Mouse (Mus musculus) ES-Bruce4 (cell line): ENCODE measurements at regions not wholly inside any gene's neighbourhood (a gene's known extent, or its start where the extent isn't known, plus 50 kb on each side); places are given as distances from the start of the nearest gene placed in this dataset.

Source experiments
- CTCF ChIP-seq: IDR thresholded peaks from one replicate; pipeline ENCODE4 v1.8.1; 2011; ENCODE audit warnings: low read depth, low read length
- EP300 ChIP-seq: IDR thresholded peaks from 2 replicates; pipeline ENCODE4 v1.6.1; 2011; ENCODE audit warnings: low read depth, low read length; ENCODE audit not compliant: insufficient read depth
- POLR2A ChIP-seq: IDR thresholded peaks from one replicate; pipeline ENCODE4 v1.8.1; 2011; ENCODE audit warnings: low read length; ENCODE audit not compliant: insufficient read depth

GRCm38 (mm10) chr14:17089640-17090572 lies 270.9 kb upstream of the Rarb start:
- TF ChIP-seq POLR2A (no peak), CTCF (no peak), EP300 (no peak)
